Mouse (Mus musculus): ENCODE measurements around the gene Zmynd15.

Gene Zmynd15

GRCm38 (mm10) chr11:70506962-70507515, 47.8 kb downstream of the Zmynd15 start:
- no peak for DNase-seq

- peak in 1 of 2 experiments; percentile 63 for DNase-seq
Observed at GRCm38 (mm10) chr11:70509753-70510564, 50.7 kb downstream of the Zmynd15 start.

- DNase-seq, result no peak
Observed at GRCm38 (mm10) chr11:70511242-70511641, 52.0 kb downstream of the Zmynd15 start.

- DNase-seq, result no peak
Observed at GRCm38 (mm10) chr11:70511825-70512224, 52.6 kb downstream of the Zmynd15 start.

- no peak for DNase-seq
Observed at GRCm38 (mm10) chr11:70512709-70513342, 53.6 kb downstream of the Zmynd15 start.

- DNase-seq, result no peak
Observed at GRCm38 (mm10) chr11:70513520-70513919, 54.3 kb downstream of the Zmynd15 start.

GRCm38 (mm10) chr11:70514288-70514687, 55.1 kb downstream of the Zmynd15 start, which contains the start of gene Vmo1:
Vmo1 (minus strand) TSS chr11:70514616.
- no peak for DNase-seq
